Mouse (Mus musculus) liver, embryonic 13.5 days (tissue): ENCODE results near the gene Olfr1490. TPM values are rescaled to one million over a fixed set of nuclear protein-coding genes. Genes with fewer than 3 reads are reported as not detected.
"Not testable (repeated sequence)": the region's sequence is repeated elsewhere in the genome, so short reads cannot be mapped to it uniquely, and the experiment has no call there.

ENCODE experiments used
- ATAC-seq: fragments of 200-750 bp; cut with Nextera tagmentation; 2 replicates; pipeline ENCODE4 v1.8.0; 2017; ENCODE audit warnings: low read depth, mild to moderate bottlenecking, moderate number of reproducible peaks, moderate library complexity
- DNase-seq: peaks from one replicate; pipeline ENCODE4 v3.0.0; 2022
- H3K27ac ChIP-seq: fragments of 300-500 bp; sonication (generic); 2 replicates; pipeline ENCODE4 v1.5.1; 2015; ENCODE audit warnings: moderate library complexity, mild to moderate bottlenecking, inconsistent platforms
- H3K27me3 ChIP-seq: fragments of 300-500 bp; sonication (generic); 2 replicates; pipeline ENCODE4 v1.6.1; 2015; ENCODE audit warnings: mild to moderate bottlenecking, inconsistent platforms
- H3K36me3 ChIP-seq: fragments of 300-500 bp; sonication (generic); 2 replicates; pipeline ENCODE4 v1.6.1; 2015; ENCODE audit warnings: mild to moderate bottlenecking, inconsistent platforms
- H3K4me1 ChIP-seq: fragments of 300-500 bp; sonication (generic); replicated peaks from 2 replicates; pipeline ENCODE4 v1.6.1; 2015; ENCODE audit warnings: inconsistent platforms
- H3K4me2 ChIP-seq: fragments of 300-500 bp; sonication (generic); 2 replicates; pipeline ENCODE4 v1.6.1; 2015; ENCODE audit warnings: inconsistent platforms, mild to moderate bottlenecking, moderate library complexity
- H3K4me3 ChIP-seq: fragments of 300-500 bp; sonication (generic); replicated peaks from 2 replicates; pipeline ENCODE4 v1.5.1; 2015; ENCODE audit warnings: mild to moderate bottlenecking, inconsistent platforms
- H3K9ac ChIP-seq: fragments of 300-500 bp; sonication (generic); 2 replicates; pipeline ENCODE4 v1.6.1; 2015; ENCODE audit warnings: mild to moderate bottlenecking, inconsistent platforms
- H3K9me3 ChIP-seq: fragments of 300-500 bp; sonication (generic); replicated peaks from 2 replicates; pipeline ENCODE4 v1.6.1; 2016; ENCODE audit warnings: inconsistent platforms
- WGBS: fragments of 180-500 bp; shearing (Covaris S2); methylation state at CpG from one replicate; pipeline ENCODE4 v1.1.7; 2015; ENCODE audit not compliant: insufficient replicate concordance; 5-methylcytosine and 5-hydroxymethylcytosine counted together
- microRNA-seq: library from miRNA; unstranded; fragments of <30 nt; microRNA quantifications from one replicate; pipeline ENCODE4, GENCODE M21; 2016
- polyA plus RNA-seq: library from polyadenylated mRNA; unstranded; fragments of >200 nt; fragmentation: Nextera tagmentation; extraction: Ambion mirVana; gene quantifications from 2 replicates; pipeline ENCODE4 v1.2.1, GENCODE M21; 2015

Olfr1490 gene
- not detected in 2 replicates for polyA plus RNA-seq

DNA sequence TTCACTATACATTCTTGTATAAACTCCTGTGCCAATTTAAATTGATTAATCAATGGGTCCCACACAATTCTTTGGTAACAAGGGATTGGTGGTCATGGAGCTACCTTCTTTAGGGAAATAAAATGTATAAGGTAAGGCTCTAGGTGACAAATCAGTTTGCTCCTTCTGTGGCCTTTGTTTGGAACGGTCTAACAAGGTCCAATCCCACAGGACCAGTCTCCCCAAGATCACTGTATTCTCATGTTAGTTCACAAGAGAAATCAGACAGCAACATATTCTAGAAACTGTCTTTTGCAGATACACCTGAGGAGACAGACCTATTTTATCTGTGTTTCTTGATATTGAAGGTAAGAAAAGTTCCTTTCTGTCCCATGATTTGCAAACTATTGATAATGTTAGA is at the start of gene Olfr1490:
Gene Olfr1490, plus strand, starts transcription at position 301 of the 400 bp plus-strand sequence.
- no peak for ATAC-seq
- no peak within 1 kb of the TSS for H3K27ac ChIP-seq
- H3K9ac ChIP-seq = no peak within 1 kb of the TSS
- H3K36me3 ChIP-seq = no peaks in the 10 kb centered on the region
- DNase-seq = no peak
- 33% methylated on average over 1 of the region's 1 CpGs for WGBS
- no peaks in the 10 kb centered on the region for H3K4me1 ChIP-seq
- H3K4me3 ChIP-seq = no peak within 1 kb of the TSS
- no peak within 1 kb of the TSS for H3K4me2 ChIP-seq
- H3K9me3 ChIP-seq = no peaks in the 10 kb centered on the region
- no peaks in the 10 kb centered on the region for H3K27me3 ChIP-seq

DNA sequence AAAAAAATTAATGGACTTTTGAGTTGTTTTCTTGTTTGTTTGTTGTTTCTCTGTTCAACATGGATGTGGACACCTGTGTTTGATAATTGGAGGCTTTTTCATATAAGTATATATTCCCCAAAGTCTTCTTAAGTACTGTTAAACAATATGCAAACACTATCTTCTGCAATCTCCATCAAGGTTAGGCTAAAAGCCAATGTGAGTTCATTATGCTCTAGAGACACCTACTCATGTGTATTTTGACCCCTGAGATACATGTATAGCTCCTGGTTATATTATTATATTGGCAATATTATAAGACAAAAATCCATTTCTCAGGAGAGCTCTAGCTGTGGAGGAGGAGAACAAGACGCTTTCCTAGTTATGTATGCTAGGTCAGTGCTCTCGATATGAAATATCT is 33.8 kb upstream of the Olfr1490 start, which contains the start of gene Olfr1487:
Gene Olfr1487, plus strand, starts transcription at position 301 of the 400 bp plus-strand sequence.
- not testable (repeated sequence) for H3K4me1 ChIP-seq, H3K27me3 ChIP-seq, ATAC-seq, H3K4me2 ChIP-seq, DNase-seq, H3K9ac ChIP-seq, H3K4me3 ChIP-seq, H3K36me3 ChIP-seq, H3K9me3 ChIP-seq, H3K27ac ChIP-seq
- WGBS = 58% methylated on average over 2 of the region's 2 CpGs

DNA sequence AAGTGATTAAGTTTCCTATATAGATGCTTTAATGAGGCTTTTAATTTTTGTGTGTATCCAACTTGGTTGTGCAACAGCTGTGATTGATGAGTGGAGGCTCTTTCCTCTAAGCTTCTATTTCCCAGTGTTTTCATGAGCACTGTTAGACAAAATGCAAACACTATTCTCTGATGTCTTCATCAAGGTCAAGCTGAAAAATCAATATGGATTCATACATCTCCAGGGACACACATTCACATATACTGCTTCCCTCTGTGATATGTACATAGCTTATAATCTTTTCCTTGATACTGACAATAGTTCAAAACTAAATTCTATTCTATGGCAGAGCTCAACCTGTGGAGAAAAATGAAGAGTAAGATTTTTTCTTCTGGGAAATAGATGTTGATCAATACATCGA is 19.6 kb upstream of the Olfr1490 start, which contains the start of gene Olfr1489:
Gene Olfr1489, plus strand, starts transcription at position 301 of the 400 bp plus-strand sequence.
- H3K9me3 ChIP-seq = no peaks in the 10 kb centered on the region
- DNase-seq (no peak), ATAC-seq (no peak)
- H3K9ac ChIP-seq = no peak within 1 kb of the TSS
- H3K27ac ChIP-seq = no peak within 1 kb of the TSS
- no peak within 1 kb of the TSS for H3K4me2 ChIP-seq
- H3K4me3 ChIP-seq = no peak within 1 kb of the TSS
- 64% methylated on average over 1 of the region's 1 CpGs for WGBS
- no peaks in the 10 kb centered on the region for H3K27me3 ChIP-seq
- H3K4me1 ChIP-seq = no peaks in the 10 kb centered on the region
- H3K36me3 ChIP-seq = no peaks in the 10 kb centered on the region

DNA sequence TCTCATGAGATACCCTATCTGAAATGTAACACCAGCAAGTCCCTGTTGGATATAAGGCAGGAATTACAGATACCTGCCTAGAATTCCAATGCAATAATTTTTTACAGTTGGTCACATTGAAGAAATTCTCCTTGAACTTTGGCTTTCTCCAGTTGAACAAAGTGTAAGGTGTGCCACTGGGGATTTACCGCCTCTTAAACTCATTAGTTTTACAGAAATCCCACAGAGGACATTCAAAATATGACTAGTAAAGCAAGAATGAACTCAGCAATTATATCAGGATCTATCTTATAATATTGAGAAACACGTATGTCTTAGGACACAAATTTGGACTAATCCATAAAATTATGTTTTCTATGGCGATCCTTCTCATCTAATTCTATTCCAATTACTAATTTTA is 46.1 kb downstream of the Olfr1490 start, which contains the start of gene Olfr1491:
Gene Olfr1491, plus strand, starts transcription at position 301 of the 400 bp plus-strand sequence.
- H3K27me3 ChIP-seq = no peaks in the 10 kb centered on the region
- no peak within 1 kb of the TSS for H3K9ac ChIP-seq
- no peak for DNase-seq
- no peaks in the 10 kb centered on the region for H3K4me1 ChIP-seq
- no peaks in the 10 kb centered on the region for H3K36me3 ChIP-seq
- 45% methylated on average over 3 of the region's 3 CpGs for WGBS
- no peak within 1 kb of the TSS for H3K4me3 ChIP-seq
- ATAC-seq = no peak
- no peak within 1 kb of the TSS for H3K27ac ChIP-seq
- H3K4me2 ChIP-seq = no peak within 1 kb of the TSS
- no peaks in the 10 kb centered on the region for H3K9me3 ChIP-seq

Small RNA genes within 50 kb of the gene (microRNA-seq; reads per million reads assigned to microRNA genes)
- gene Gm23931 = not detected

Other genes starting within 250 kb of the Olfr1490 start
- gene Olfr1469, start 243.2 kb upstream of the Olfr1490 start, polyA plus RNA-seq = not detected in 2 replicates
- gene Olfr1471, start 207.7 kb upstream of the Olfr1490 start, polyA plus RNA-seq = not detected in 2 replicates
- gene Olfr1472, start 195.0 kb upstream of the Olfr1490 start, polyA plus RNA-seq = not detected in 2 replicates
- not detected in 2 replicates for gene Olfr1474, start 181.5 kb upstream of the Olfr1490 start, polyA plus RNA-seq
- gene Olfr1475, start 170.9 kb upstream of the Olfr1490 start, polyA plus RNA-seq = not detected in 2 replicates
- gene Olfr1477, start 150.5 kb upstream of the Olfr1490 start, polyA plus RNA-seq = not detected in 2 replicates
- not detected in 2 replicates for gene Olfr1480, start 123.2 kb upstream of the Olfr1490 start, polyA plus RNA-seq
- not detected in 2 replicates for gene Olfr1484, start 67.6 kb upstream of the Olfr1490 start, polyA plus RNA-seq
- not detected in 2 replicates for gene Olfr1487, start 33.7 kb upstream of the Olfr1490 start, polyA plus RNA-seq
- gene Olfr1489, start 19.5 kb upstream of the Olfr1490 start, polyA plus RNA-seq = not detected in 2 replicates
- not detected in 2 replicates for gene Olfr1491, start 46.2 kb downstream of the Olfr1490 start, polyA plus RNA-seq
- gene Olfr1493-ps1, start 72.2 kb downstream of the Olfr1490 start, polyA plus RNA-seq = not detected in 2 replicates
- gene Olfr1494, start 88.6 kb downstream of the Olfr1490 start, polyA plus RNA-seq = not detected in 2 replicates
- gene Olfr1495, start 113.5 kb downstream of the Olfr1490 start, polyA plus RNA-seq = not detected in 2 replicates
- not detected in 2 replicates for gene Olfr1496, start 126.8 kb downstream of the Olfr1490 start, polyA plus RNA-seq
- gene Olfr1497, start 147.1 kb downstream of the Olfr1490 start, polyA plus RNA-seq = not detected in 2 replicates
- gene Olfr1499, start 168.4 kb downstream of the Olfr1490 start, polyA plus RNA-seq = not detected in 2 replicates
- gene Olfr1500, start 179.4 kb downstream of the Olfr1490 start, polyA plus RNA-seq = not detected in 2 replicates
- gene Olfr1501, start 199.6 kb downstream of the Olfr1490 start, polyA plus RNA-seq = not detected in 2 replicates
- not detected in 2 replicates for gene Olfr1502, start 210.7 kb downstream of the Olfr1490 start, polyA plus RNA-seq
- gene Olfr1504, start 246.8 kb downstream of the Olfr1490 start, polyA plus RNA-seq = not detected in 2 replicates